Mouse (Mus musculus) ovary, adult 10 weeks (tissue): ENCODE data around the gene Slitrk4. TPM values are rescaled to one million over a fixed set of nuclear protein-coding genes. Genes with fewer than 3 reads are reported as not detected.

Experiments
- polyA plus RNA-seq: library from polyadenylated mRNA; stranded (reverse); fragments of 350-450 nt; fragmentation: Illumina TruSeq; extraction: RNeasy Lipid Tissue Mini Kit (QIAGEN cat#74804); gene quantifications from one replicate; pipeline ENCODE4 v1.2.3, GENCODE M21; 2014

Slitrk4 gene
- 2.0 TPM for polyA plus RNA-seq

GRCm38 (mm10) chrX:64276290-64277125, at the start of gene Slitrk4:
Slitrk4 (minus strand) TSS chrX:64276996.

Other genes starting within 250 kb of the Slitrk4 start
- gene Gm6760, start 124.8 kb downstream of the Slitrk4 start, polyA plus RNA-seq, result not detected
- not detected for gene 3830417A13Rik, start 103.4 kb downstream of the Slitrk4 start, polyA plus RNA-seq